Mouse (Mus musculus): ENCODE measurements around the gene Vav3.

DNA sequence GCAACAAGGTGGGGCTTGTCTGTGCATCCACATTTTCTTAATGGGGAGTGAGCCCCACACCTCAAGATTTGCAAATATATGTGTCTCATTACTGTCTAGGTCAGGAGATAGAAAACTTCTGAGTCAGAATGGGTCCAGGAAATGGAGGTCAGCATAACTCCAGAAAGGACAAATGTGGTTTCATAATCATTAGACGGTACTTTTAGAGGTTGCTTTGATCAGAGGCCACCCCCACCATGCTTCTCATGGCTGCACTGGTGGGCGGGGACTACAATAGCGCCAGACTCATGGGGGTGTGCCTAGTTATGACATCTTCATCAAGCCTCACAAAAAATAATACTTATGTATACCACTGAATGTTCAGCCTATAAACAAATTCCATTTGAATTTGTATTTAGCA is 103.6 kb downstream of the Vav3 start:
- TF ChIP-seq CTCF (IDR thresholded peaks at IDR 0.05) (no peak), POLR2A (IDR thresholded peaks at IDR 0.05; ENCODE audit: insufficient read depth, low read depth, low read length) (no peak)
